Mouse (Mus musculus): ENCODE data around the gene Tekt3.

DNA sequence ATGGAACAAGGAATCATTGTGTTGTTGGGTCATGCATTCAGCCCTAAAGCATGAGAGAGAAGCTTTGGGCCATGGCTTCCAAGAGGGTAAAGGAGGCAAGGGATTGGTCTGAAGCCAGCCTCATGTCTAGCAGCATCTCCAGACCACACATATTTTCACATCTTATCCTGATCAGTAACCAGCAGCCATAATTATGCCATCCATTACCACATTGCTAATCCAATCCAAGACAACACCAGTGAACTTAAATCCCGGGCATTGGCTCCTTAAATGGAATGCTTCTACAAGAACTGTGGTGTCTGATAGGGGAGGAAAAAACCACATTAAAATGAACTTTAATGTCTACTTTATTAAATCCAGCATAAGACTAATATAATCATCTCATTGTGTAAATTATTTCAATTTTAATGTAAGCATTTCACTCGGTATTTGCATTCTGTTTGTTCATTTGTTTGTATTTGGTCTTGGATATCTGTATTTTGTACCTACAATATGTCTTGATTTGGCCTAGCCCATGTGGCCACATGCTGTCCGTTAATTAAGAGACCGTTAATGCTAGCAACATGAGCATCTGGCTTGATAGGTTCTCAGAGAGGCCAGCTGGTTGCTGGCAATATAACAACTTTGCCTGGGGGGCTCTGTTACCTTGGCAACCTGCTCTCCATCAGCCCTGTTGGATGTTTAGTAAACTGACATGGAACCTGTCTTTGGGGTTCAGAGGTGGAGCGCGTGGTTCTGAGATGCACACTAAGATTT, 43.9 kb upstream of the Tekt3 start:
- TF ChIP-seq CTCF (IDR thresholded peaks at IDR 0.05; ENCODE audit: extremely low read depth, insufficient read depth, low read length) (no peak), POLR2A (IDR thresholded peaks at IDR 0.05; ENCODE audit: extremely low read depth, insufficient read depth, low read length) (no peak)
